Mouse (Mus musculus): Measurements from ENCODE around the gene Mrc2. TPM values are rescaled to one million over a fixed set of nuclear protein-coding genes. Genes with fewer than 3 reads are reported as not detected.

The Mrc2 gene
- polyA plus RNA-seq, 1 experiment from 2014 or later, result 5.5 TPM

- Histone ChIP-seq H3K4me1 (replicated peaks) (peaks cover 47% of the 10 kb centered on the region), H3K9ac (0 out of 2 replicates have a peak overlapping the region, but pooled peaks have one; percentile 24), H3K4me2 (no peak overlapping the region), H3K9me3 (no peaks in the 10 kb centered on the region), H3K4me3 (no peak overlapping the region), H3K27ac (peak overlapping the region; percentile 52; the same call in 1 of the 2 replicates), H3K27me3 (no peaks in the 10 kb centered on the region), H3K36me3 (no peaks in the 10 kb centered on the region)
- 35% methylated on average over 9 of the region's 10 CpGs for WGBS
- no peak for ATAC-seq (ENCODE audit: low FRiP score)
These were observed 20.7 kb downstream of the Mrc2 start for GRCm38 (mm10) chr11:105312972-105313632.

- no peak for ATAC-seq (ENCODE audit: low FRiP score)
- WGBS, result 26% methylated on average over 8 of the region's 8 CpGs
- no peak overlapping the region for H3K4me2 ChIP-seq
- no peaks in the 10 kb centered on the region for H3K27me3 ChIP-seq
- H3K9me3 ChIP-seq, result no peaks in the 10 kb centered on the region
- H3K27ac ChIP-seq, result peak overlapping the region; percentile 52; the same call in 1 of the 2 replicates
- 0 out of 2 replicates have a peak overlapping the region, but pooled peaks have one; percentile 24 for H3K9ac ChIP-seq
- H3K36me3 ChIP-seq, result no peaks in the 10 kb centered on the region
- H3K4me3 ChIP-seq, result no peak overlapping the region
- H3K4me1 ChIP-seq (replicated peaks), result peaks cover 47% of the 10 kb centered on the region
These were observed 21.2 kb downstream of the Mrc2 start for GRCm38 (mm10) chr11:105313633-105314014.

- WGBS, result 56% methylated on average over 8 of the region's 8 CpGs
- Histone ChIP-seq H3K9ac (peak overlapping the region; percentile 35; the same call in 1 of the 2 replicates), H3K4me1 (replicated peaks) (peaks cover 47% of the 10 kb centered on the region), H3K36me3 (no peaks in the 10 kb centered on the region; the same call in 1 of the 2 replicates), H3K27me3 (no peaks in the 10 kb centered on the region), H3K4me2 (no peak overlapping the region), H3K27ac (no peak overlapping the region), H3K9me3 (no peaks in the 10 kb centered on the region), H3K4me3 (no peak overlapping the region)
- ATAC-seq (ENCODE audit: low FRiP score), result no peak
These were observed 22.9 kb downstream of the Mrc2 start for GRCm38 (mm10) chr11:105315296-105315695.

- Histone ChIP-seq H3K4me3 (no peak overlapping the region), H3K27me3 (no peaks in the 10 kb centered on the region), H3K4me2 (no peak overlapping the region), H3K27ac (no peak overlapping the region), H3K9ac (no peak overlapping the region), H3K9me3 (no peaks in the 10 kb centered on the region), H3K36me3 (no peaks in the 10 kb centered on the region; the same call in 1 of the 2 replicates), H3K4me1 (replicated peaks) (peaks cover 46% of the 10 kb centered on the region)
- 98% methylated on average over 4 of the region's 4 CpGs for WGBS
- no peak for ATAC-seq (ENCODE audit: low FRiP score)
These were observed 23.7 kb downstream of the Mrc2 start for GRCm38 (mm10) chr11:105316121-105316520.

DNA sequence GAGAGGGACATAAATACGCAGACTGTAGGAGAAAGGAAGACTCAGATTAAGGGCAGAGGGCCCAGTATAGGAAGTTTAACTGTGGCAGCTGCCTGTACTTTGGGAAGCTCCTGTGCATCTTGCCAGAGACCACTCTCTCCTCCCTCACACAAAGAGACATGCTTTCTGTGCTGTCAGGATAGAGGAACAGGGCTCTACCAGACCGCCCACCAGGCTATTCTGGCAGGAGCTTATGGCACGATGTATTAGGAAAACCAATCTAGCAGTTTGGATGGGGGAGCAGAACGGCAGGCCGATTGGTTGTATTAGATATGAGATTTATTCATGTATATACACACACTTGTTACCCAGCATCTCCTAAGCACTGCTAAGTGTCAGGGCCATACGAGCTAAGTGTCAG is 25.3 kb downstream of the Mrc2 start:
- no peaks in the 10 kb centered on the region for H3K9me3 ChIP-seq
- no peak for ATAC-seq (ENCODE audit: low FRiP score)
- H3K27me3 ChIP-seq, result no peaks in the 10 kb centered on the region
- H3K27ac ChIP-seq, result no peak overlapping the region
- H3K4me2 ChIP-seq, result no peak overlapping the region
- no peak overlapping the region for H3K4me3 ChIP-seq
- no peaks in the 10 kb centered on the region; the same call in 1 of the 2 replicates for H3K36me3 ChIP-seq
- H3K4me1 ChIP-seq (replicated peaks), result peaks cover 29% of the 10 kb centered on the region
- no peak overlapping the region for H3K9ac ChIP-seq
- 94% methylated on average over 6 of the region's 6 CpGs for WGBS

DNA sequence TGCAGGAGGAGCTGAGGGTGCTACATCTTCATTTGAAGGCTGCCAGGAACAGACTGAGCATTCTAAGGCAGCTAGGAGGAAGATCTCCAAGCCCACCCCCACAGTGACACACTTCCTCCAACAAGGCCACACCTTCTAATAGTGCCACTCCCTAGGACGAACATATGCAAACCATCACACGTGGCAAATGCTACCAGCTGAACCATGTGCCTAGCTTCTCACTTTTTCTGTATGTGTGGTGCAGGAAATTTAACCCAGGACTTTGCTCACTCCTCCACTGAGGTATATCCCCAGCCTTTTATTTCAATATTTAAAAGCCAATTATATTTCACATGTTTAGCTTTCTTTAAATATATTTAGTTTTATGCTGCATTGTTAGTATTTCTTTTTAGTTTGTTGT is 28.6 kb downstream of the Mrc2 start:
- no peak overlapping the region for H3K27ac ChIP-seq
- WGBS, result 84% methylated on average over 2 of the region's 2 CpGs
- no peak overlapping the region for H3K4me3 ChIP-seq
- H3K9ac ChIP-seq, result no peak overlapping the region
- H3K27me3 ChIP-seq, result no peaks in the 10 kb centered on the region
- no peak overlapping the region for H3K4me2 ChIP-seq
- no peaks in the 10 kb centered on the region for H3K9me3 ChIP-seq
- H3K4me1 ChIP-seq (replicated peaks), result no peaks in the 10 kb centered on the region
- H3K36me3 ChIP-seq, result no peaks in the 10 kb centered on the region; the same call in 1 of the 2 replicates
- ATAC-seq (ENCODE audit: low FRiP score), result no peak

DNA sequence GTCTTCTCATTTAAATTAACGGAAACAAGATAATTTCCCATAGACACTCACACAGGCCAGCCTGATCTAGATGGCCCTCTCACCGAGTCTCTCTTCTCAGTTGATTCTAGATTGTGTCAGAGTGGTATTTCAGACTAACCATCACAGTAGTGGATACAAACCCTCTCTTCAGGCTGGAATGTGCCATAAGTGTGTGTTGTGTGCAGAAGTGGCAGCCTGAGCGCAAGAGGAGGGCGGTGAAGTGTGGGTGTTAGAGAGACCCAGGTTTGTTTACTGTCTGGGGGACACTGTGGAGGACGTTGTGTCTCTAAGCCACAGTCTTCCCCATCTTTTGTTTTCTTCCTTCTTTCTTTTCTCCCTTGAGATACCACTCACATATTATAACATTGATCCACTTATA is 31.1 kb downstream of the Mrc2 start:
- WGBS, result 89% methylated on average over 5 of the region's 5 CpGs
- no peak overlapping the region for H3K9ac ChIP-seq
- no peak overlapping the region for H3K4me3 ChIP-seq
- H3K27me3 ChIP-seq, result no peaks in the 10 kb centered on the region
- no peak for ATAC-seq (ENCODE audit: low FRiP score)
- no peaks in the 10 kb centered on the region; the same call in 1 of the 2 replicates for H3K36me3 ChIP-seq
- 0 out of 2 replicates have a peak, but pooled peaks cover 5% of the 10 kb centered on the region for H3K4me1 ChIP-seq (replicated peaks)
- H3K27ac ChIP-seq, result no peak overlapping the region
- no peak overlapping the region for H3K4me2 ChIP-seq
- no peaks in the 10 kb centered on the region for H3K9me3 ChIP-seq

GRCm38 (mm10) chr11:105327101-105327500 is 34.7 kb downstream of the Mrc2 start:
- 85% methylated on average over 3 of the region's 3 CpGs for WGBS
- no peak overlapping the region for H3K4me3 ChIP-seq

DNA sequence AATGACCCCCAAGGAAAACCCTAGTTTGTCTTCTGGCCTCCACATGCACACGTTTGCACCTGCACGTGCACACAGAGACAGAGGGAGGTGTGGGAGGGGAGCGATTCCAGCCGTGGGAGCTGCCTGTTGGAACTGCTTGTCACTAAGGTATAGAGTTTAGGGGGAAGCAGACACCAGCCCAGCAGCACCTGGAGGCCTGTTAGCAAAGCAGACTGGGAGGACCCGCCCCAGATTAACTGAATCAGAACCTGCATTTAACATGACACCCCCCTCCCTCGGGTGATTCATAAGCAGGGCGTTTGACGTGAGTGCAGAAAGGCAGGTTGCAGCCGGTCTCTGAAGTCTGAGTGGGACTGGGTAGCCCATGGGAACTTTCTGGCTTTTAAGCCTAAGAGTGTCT is 37.5 kb downstream of the Mrc2 start:
- Histone ChIP-seq H3K4me1 (replicated peaks) (peaks cover 20% of the 10 kb centered on the region), H3K27ac (no peak overlapping the region), H3K9ac (no peak overlapping the region), H3K27me3 (no peaks in the 10 kb centered on the region), H3K4me3 (no peak overlapping the region), H3K9me3 (no peaks in the 10 kb centered on the region), H3K36me3 (no peaks in the 10 kb centered on the region), H3K4me2 (no peak overlapping the region)
- WGBS, result 80% methylated on average over 9 of the region's 9 CpGs
- ATAC-seq (ENCODE audit: low FRiP score), result no peak

More at GRCm38 (mm10) chr11:105327101-105327500, 34.7 kb downstream of the Mrc2 start:
- H3K27ac ChIP-seq, result no peak overlapping the region
- no peaks in the 10 kb centered on the region for H3K36me3 ChIP-seq
- peaks cover 13% of the 10 kb centered on the region for H3K4me1 ChIP-seq (replicated peaks)
- no peaks in the 10 kb centered on the region for H3K27me3 ChIP-seq
- H3K4me2 ChIP-seq, result no peak overlapping the region
- no peak for ATAC-seq (ENCODE audit: low FRiP score)
- no peak overlapping the region for H3K9ac ChIP-seq
- H3K9me3 ChIP-seq, result no peaks in the 10 kb centered on the region

- 89% methylated on average over 3 of the region's 3 CpGs for whole genome bisulfite sequencing
- Histone ChIP-seq H3K4me3 (no peak overlapping the region), H3K9ac (0 out of 2 replicates have a peak overlapping the region, but pooled peaks have one; percentile 24), H3K27me3 (no peaks in the 10 kb centered on the region), H3K36me3 (no peaks in the 10 kb centered on the region), H3K4me1 (replicated peaks) (peaks cover 20% of the 10 kb centered on the region), H3K27ac (no peak overlapping the region), H3K4me2 (no peak overlapping the region), H3K9me3 (no peaks in the 10 kb centered on the region)
- ATAC-seq (ENCODE audit: low FRiP score), result no peak
These were observed 38.7 kb downstream of the Mrc2 start for GRCm38 (mm10) chr11:105331129-105331528.

DNA sequence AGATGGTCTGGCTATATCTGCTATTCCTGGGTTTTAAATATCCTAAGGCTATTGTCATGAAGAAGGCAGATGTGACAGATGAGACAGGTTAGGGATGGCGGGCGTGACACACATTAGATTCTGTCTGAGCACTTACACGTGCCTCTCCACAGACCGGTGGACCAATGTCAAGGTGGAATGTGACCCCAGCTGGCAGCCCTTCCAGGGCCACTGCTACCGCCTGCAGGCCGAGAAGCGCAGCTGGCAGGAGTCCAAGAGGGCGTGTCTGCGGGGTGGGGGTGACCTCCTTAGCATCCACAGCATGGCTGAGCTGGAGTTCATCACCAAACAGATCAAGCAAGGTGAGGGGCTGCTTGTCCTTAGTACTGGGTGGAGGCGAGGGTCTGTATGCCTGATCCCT is 39.3 kb downstream of the Mrc2 start:
- ATAC-seq (ENCODE audit: low FRiP score), result 0 out of 2 replicates have a peak, but pooled peaks have one; percentile 26
- H3K9me3 ChIP-seq, result no peaks in the 10 kb centered on the region
- 39% methylated on average over 10 of the region's 10 CpGs for whole genome bisulfite sequencing

DNA sequence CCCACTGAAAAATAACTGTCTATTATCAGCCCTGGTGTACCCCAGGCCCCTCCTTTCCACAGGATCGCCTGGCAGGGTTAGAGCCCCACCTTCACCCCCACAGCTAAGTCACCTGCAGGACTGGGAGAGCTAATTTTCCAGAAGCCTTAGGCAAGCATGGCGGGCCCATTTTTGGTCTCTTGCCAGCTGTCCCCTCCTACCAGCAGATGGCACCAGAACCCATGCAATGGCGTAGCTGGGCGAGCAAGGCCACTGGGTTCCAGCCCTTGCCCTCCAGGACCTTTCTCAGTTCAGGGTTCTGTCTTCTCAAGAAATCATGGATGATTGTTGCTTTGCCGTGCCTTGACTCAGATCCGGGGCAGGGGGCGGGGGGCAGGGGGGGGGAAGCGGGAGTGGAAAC is 40.0 kb downstream of the Mrc2 start:
- no peak overlapping the region for H3K4me2 ChIP-seq
- H3K4me3 ChIP-seq, result no peak overlapping the region
- no peak overlapping the region for H3K9ac ChIP-seq
- no peak for ATAC-seq (ENCODE audit: low FRiP score)
- WGBS, result 59% methylated on average over 8 of the region's 8 CpGs
- H3K27ac ChIP-seq, result no peak overlapping the region
- no peaks in the 10 kb centered on the region for H3K9me3 ChIP-seq
- H3K36me3 ChIP-seq, result no peaks in the 10 kb centered on the region
- no peaks in the 10 kb centered on the region for H3K27me3 ChIP-seq
- H3K4me1 ChIP-seq (replicated peaks), result peaks cover 20% of the 10 kb centered on the region

More for the DNA sequence above, 39.3 kb downstream of the Mrc2 start:
- Histone ChIP-seq H3K27ac (no peak overlapping the region), H3K36me3 (no peaks in the 10 kb centered on the region), H3K9ac (no peak overlapping the region), H3K27me3 (no peaks in the 10 kb centered on the region), H3K4me1 (replicated peaks) (peaks cover 20% of the 10 kb centered on the region), H3K4me2 (no peak overlapping the region), H3K4me3 (no peak overlapping the region)

Measured in hindbrain, embryonic 13.5 days (tissue).